Mouse (Mus musculus): ENCODE measurements around the gene Oprl1.

DNA sequence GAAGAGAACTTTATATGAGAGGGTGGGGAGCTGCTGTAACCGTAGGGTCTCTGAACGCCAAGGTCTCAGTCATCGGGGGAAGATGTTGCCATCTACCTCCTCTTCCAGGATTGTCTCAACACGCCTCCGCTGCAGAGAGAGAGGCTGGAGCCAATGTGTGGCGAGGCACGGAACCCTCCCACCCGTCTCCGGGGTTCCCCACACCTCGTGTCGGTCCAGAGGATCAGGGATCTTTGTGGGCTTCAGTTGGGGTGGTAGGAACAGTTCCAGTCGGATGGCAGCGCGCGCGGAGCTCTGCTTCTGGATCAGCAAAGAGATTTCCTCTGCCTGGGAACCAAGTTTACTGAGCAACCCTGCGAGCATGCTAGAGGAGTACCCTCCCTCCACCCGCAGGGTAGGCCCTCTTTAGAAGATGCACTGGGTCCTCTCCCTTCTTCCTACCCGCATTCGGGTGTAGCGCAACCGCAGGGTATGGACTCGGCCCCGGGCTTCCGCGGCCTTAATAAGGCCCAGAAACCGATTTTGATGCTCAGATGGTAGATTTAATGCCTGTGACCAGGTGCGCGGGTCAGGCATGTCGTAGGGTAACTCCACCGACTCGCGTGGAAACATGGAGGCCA is 17.9 kb upstream of the Oprl1 start:
- TF ChIP-seq CTCF (IDR thresholded peaks at IDR 0.05; ENCODE audit: extremely low read depth, insufficient read depth, low read length) (no peak), POLR2A (IDR thresholded peaks at IDR 0.05; ENCODE audit: extremely low read depth, insufficient read depth, low read length) (no peak)

All from cortical plate, adult 2 months (tissue).